Mouse (Mus musculus) small intestine, adult 2 months (tissue): ENCODE results near the gene Zfp580.

ENCODE experiments used
- CTCF ChIP-seq: fragments of 200-500 bp; IDR thresholded peaks from 2 replicates; pipeline ENCODE4 v1.5.1; 2012; ENCODE audit warnings: low read depth, mild to moderate bottlenecking, control low read depth, inconsistent platforms, low read length, moderate library complexity, mixed read lengths; ENCODE audit not compliant: insufficient replicate concordance, insufficient read length; ENCODE audit errors: extremely low read depth
- POLR2A ChIP-seq: fragments of 200-500 bp; IDR thresholded peaks from 2 replicates; pipeline ENCODE4 v1.6.1; 2012; ENCODE audit warnings: low read depth, mild to moderate bottlenecking, control low read depth, inconsistent platforms, low read length, moderate library complexity

DNA sequence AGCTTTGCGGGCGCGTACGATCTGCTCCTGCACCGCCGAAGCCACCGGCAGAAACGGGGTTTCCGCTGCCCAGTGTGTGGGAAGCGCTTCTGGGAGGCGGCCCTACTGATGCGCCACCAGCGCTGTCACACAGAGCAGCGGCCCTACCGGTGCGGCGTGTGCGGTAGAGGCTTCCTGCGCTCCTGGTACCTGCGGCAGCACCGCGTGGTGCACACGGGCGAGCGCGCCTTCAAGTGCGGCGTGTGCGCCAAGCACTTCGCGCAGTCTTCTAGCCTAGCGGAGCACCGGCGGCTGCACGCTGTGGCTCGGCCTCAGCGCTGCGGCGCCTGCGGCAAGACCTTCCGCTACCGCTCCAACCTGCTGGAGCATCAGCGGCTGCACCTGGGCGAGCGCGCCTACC is 19.8 kb upstream of the Zfp580 start:
- no peak for TF ChIP-seq CTCF
- no peak for TF ChIP-seq POLR2A
